Comparison of ENCODE assay signal across 16 mouse cellular contexts in the genomic region with DNA sequence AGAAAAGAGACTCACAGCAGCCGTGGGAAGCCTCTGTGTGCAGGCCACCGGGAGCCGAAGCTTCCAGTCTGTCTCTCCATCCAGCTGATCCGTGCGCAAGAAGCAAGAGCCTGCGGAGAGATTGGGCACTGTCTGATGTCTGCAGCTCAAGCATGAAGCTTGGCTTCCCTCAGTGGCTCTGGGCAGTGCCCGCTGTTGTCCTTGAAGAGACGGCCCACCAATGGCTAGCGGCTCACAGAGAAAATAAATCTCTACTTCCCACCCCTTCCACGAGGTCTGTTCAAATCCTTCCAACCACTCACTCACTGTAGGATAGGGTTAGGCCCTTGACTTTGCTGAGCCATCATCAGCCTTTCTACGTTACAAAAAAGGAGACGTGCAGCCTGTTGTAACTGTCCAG. TPM values are rescaled to one million over a fixed set of nuclear protein-coding genes. Genes with fewer than 3 reads are reported as not detected.
"Had no signal": no experiment of that assay in that cellular context is flagged by ENCODE, and none has a peak within 500 bp of the region (broad histone marks: within the 10 kb centered on the region; RNA-seq: fewer than 3 reads in every experiment).

No protein-coding gene starts in this region.

- DNase-seq: kidney, adult 8-10 months; kidney, postnatal 4 days; left cerebral cortex, postnatal 4 days; lung, adult 18-20 months; right cerebral cortex, adult 18-20 months; thymus, adult 2 months; thymus, postnatal 25 days had no signal

- ATAC-seq: midbrain, embryonic 13.5 days had no signal

- H3K4me2 ChIP-seq: limb, embryonic 13.5 days; midbrain, embryonic 13.5 days; neural tube, embryonic 15.5 days; stomach, embryonic 15.5 days had no signal

- H3K9ac ChIP-seq: limb, embryonic 13.5 days; liver, embryonic 14.5 days; midbrain, embryonic 13.5 days; neural tube, embryonic 15.5 days; stomach, embryonic 15.5 days had no signal

- H3K27me3 ChIP-seq: limb, embryonic 13.5 days; midbrain, embryonic 13.5 days; neural tube, embryonic 15.5 days; stomach, embryonic 15.5 days had no signal

- H3K9me3 ChIP-seq: limb, embryonic 13.5 days; midbrain, embryonic 13.5 days; neural tube, embryonic 15.5 days; stomach, embryonic 15.5 days had no signal

- H3K27ac ChIP-seq: kidney, postnatal 0 days; layer of hippocampus, adult 2 months; limb, embryonic 13.5 days; liver, embryonic 14.5 days; midbrain, embryonic 13.5 days; neural tube, embryonic 15.5 days; stomach, embryonic 15.5 days had no signal

- H3K4me1 ChIP-seq: stomach, embryonic 15.5 days had no signal

- H3K36me3 ChIP-seq: stomach, embryonic 15.5 days had no signal

- H3K4me3 ChIP-seq: layer of hippocampus, adult 2 months; limb, embryonic 13.5 days; midbrain, embryonic 13.5 days; myocyte; neural tube, embryonic 15.5 days; stomach, embryonic 15.5 days had no signal

RNA-seq across cellular contexts. Expression of gene Atp9a, which starts 54.9 kb away (rescaled TPM):
- total RNA-seq: megakaryocyte-erythroid progenitor cell, adult 5-6 weeks had no signal
